Mouse (Mus musculus): ENCODE data around the gene Tsga10ip.

Tsga10ip gene

DNA sequence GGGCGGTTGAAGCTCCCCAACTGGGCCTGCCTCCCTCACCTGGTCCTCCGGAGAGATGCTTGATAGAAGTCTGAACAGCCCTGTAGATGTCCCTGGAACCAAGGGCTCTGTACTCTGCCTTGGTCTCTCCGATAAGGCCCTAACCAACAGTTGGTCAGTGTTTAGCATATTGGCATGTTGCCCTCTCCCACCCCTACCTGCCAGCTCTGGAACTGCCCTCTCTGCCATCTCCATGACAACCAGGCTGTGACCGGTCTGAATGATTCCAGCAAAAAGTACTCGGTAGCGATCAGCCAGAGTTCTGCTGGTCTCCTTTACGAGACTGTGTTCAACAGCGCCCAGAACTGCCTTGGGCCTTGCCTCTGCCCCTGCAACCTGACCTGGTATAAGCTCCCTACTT is at the start of gene Tsga10ip:
TSS of gene Tsga10ip (minus strand) at position 234 of the 400 bp plus-strand sequence.
- no peak for DNase-seq

DNA sequence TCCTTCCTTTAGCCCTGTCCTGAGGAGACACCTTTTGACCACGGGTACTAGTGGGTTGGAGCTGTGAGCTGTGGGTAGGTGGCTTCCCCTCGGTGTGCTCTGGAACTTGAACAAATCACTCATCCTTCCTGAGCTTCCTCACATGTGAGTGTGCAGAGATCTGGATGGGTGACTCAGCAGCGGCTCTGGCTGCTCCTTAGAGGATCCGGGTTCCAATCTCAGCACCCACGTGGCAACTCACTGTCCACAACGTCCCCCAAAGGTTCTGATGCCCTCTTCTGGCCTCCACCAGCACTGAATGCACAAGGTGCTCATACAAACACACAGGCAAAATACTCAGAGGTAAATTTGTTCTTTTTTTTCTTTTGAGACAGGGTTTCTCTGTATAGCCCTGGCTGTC is 49.4 kb upstream of the Tsga10ip start:
- DNase-seq: no peak

DNA sequence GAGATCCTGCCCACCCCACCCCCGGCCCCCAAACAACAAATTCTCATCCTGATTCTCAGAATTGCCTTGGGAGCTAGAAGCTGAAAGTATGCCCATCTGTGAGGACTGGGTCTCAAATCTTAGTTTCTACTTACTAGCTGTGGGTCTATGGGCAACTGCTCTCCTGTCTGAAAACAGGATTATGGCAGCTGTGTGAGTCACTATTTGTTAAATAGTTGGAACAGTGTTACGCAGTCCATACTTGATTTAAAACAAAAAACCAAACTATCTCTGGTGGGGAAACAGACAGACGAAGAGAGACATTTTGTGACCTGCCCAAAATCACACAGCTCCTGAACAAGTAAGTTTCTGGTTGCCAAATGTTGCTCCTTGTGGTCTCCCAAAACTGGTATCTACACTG is 47.3 kb upstream of the Tsga10ip start:
- no peak for DNase-seq

DNA sequence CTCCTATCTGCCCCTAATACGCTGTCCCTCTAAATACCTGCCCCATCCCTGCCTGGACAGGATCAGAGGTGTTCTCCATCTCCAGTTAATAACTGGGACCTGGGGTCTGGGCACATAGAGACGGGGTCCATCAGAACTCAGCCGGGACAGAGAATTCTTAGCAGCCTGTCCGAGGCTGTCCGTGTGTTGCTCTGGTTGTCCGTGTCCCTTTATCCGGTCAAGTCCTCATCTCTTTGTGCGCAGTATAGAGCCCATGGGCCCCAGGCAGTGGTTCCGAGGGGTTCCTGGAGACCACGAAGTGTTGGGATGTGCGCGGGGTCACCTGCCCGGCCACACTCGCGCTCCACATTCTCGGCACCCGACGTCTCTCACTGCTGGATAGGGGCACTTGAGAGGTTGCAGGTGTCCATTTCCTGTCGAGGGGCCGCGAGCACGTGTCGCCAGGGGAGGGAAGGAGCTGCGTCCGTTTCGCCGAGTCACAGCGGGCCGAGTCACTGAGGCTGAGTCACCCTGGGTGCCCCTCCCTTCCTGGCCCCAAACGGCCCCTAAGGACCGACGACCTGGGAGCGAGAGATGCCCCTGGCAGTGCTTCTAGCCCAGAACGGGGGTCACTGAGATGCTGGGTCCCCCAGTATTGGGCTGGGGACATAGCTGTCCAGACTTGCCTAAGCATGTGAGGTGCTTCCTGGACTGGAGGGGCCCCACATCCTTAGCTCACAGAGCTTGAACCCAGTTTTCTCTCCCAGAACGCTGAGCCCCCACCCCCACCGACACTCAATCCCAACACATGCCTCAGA is 46.2 kb upstream of the Tsga10ip start:
- no peak for DNase-seq

DNA sequence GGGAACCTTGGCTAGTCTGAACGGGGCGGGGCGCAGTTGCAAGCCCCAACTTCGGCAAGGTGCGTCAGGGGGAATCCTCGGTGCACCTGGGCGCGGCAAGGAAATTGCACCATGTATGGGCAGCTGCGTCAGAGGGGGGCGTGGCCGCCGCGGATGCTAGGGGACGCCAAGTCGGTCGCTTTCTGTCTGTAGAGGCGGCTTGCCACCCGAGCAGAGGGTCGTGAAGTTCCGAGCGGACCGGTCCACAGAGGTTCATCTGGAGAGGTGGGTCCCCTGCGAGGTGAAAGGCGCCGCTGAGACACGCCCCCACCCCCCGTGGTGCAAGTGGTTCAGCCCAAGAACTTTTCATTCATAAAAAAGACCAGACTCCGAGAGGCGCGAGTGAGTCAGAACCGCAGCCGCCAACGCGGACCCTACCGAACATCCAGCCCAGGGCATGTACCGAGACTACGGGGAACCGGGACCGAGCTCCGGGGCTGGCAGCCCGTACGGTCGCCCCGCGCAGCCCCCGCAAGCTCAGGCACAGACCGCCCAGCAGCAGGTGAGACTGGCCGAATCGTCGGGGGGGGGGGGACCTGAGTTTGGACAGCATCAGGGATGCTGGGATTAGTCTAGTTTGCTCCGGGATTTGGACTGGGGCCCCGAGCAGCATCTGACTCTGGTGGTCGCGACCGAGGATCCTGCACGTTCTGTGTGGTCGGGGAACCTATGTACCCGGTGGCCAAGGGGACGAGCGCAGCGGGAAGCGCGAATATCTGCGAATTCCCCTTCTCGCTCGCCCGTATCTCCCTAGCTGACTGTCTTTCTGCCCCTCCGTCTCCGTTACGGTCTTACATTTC is 45.4 kb upstream of the Tsga10ip start, which contains the start of gene Fosl1:
TSS of gene Fosl1 (plus strand) at position 33 of the 839 bp plus-strand sequence.
- peak; percentile 57 for DNase-seq

DNA sequence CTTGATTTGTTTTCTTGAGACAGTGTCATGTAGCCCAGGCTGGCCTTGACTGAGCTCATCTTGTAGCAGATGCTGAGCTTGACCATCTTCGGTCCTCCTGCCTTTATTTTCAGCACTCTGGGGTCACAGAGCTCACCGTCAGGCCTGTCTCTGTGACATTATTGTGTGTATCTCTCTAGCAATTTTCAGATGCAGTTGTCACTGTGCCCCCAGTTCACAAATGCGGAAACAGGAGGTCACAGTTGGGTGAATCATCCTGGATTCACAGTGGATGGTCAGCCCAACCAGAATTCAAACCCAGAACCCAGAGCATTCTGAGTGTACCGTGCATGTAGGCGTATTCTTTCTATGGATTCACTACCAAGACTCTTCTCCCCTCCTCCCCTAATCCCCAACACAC is 43.4 kb upstream of the Tsga10ip start:
- no peak for DNase-seq

DNA sequence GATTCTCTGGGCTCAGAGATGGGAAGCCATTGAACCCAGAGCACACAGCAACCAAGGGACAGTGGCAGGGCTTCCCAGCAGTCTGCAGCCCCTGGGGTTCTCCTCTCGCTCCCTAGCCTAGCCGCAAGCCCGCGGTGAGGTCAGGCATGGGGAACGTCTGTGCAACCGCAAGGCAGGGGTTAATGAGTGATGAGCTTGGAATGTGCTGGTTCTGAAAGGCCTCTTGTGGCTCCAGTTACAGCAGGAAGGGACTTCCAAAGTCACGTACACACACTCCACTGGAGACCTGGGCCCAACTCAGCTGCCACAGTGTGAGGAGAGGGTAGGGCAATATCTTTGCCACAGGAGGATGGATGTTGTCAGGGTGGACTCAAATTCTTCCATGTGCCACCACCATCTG is 42.6 kb upstream of the Tsga10ip start:
- no peak for DNase-seq

DNA sequence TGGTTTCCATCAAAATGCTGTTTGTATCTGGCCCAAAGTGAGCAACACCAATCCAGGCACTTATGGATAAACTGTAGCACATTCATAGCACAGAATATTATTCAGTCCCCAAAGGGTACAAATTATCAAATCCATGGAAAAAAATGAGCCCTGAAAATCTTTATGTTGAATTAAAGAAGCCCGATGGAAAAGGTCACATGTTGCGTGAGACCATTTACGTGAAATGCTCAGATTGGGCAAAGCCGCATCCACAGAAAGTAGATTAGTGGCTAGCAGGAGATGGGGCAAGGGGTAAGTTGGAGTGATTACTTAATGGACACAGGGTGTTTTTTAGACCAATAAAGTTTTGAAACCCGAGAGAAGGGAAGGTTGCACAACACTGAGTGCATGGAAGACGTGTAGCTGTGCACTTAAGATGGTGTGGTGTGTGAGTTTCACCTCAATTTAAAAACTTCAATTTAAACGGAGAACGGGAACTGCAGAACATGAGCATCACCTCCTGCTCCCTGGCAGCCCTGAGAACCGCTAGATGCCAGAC is 42.1 kb upstream of the Tsga10ip start:
- no peak for DNase-seq

DNA sequence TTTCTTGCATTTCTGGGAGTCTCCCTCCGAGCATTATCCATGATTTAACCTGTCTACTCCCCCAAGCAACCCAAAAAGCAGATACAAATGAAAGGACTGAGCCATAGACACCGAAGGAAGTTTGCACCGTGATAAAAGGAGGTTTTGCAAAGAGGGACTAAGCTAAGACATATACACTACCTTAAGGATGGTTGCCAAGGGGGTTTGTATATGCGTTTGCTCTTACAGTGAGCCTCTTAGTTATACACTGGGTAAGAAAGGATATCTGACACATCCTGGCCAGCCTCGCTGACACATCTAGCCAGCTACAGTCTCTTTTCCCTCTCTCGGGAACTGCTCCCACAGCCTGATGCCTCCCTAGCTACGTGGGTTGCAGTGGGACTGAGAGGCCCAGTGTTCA is 31.6 kb upstream of the Tsga10ip start:
- DNase-seq: no peak

DNA sequence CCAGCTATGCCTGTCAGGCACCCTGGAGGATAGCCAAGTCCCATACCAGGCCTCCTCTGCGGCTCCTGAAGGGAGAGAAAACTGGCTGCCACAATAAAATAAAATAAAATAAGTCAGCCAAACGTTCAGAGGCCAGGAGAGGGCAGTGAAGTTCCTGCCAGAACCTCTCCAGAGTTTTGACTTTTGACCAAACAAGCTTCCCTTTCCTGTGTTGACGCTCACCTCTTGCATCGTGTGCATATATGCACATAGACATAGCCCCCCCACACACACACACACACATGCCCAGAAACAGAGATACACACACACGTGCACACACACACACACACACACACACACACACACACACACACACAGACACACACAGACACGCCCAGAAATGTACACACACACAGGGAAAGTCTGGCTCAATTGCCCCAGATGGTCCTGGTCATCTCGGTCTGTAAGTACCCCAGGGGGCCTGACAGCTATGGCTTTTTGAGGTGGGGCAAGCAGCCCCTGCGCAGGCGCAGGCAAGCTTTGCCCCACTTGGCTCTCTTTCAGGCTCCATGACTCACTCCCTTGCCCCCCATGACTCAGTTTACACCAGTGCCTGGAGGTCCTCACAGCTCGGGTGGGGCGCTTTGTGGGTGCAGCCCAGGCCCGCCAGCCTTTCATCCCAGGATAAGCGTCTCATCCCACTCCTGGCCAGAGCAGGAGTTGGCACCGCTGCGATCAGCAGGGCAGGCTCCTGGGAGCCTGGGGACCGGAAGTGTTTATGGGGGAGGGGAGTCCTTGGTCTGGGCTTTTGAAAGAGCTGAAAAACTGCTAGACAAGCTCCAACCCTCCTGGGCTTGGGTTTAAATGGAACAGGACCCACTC is 30.9 kb upstream of the Tsga10ip start:
- DNase-seq: peak; percentile 37

DNA sequence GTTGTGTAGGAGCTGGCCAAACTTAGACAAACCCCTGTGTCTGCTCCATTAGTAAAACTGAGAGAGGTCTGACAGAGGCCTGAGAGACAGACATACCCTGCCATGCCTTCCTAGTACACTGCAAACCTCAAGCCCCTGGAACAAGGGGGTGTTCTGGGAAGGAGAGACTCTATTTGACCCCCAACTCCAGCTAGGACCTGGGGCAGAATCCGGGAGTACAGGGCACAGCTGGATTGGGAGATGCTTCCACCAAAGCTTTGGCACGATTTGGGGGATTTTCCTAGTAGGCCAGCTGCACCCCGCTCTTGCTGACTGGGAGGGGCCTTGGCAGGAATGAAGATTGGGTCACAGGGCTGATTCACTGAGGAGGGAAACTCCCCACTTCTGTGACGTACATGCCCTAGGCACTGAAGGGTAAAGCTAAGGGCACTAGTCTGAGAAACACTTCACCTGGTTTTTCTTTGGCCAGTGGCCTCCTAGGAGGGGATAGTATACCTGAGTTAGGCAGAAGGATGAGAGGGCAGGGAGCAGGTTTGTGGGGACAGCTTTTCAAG is 29.7 kb upstream of the Tsga10ip start:
- DNase-seq: no peak

DNA sequence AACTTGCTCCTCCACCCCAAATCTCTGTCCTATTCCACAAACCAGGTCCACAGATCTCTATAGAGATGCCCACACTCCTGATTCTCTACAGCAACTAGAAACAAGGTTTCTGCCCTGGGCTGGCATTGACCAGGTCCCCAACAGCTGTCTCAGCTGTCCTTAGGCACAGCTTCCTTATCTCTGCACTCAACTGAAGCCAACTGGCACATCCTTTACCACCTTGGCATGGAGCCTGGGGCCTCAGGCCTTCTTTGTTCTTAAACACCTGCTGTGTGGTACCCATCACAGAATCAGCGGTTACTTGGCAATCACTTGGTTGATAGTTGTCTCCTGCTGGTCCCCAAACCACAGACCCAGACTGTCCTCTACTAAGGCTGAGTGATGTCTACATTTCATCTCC is 28.1 kb upstream of the Tsga10ip start:
- no peak for DNase-seq

DNA sequence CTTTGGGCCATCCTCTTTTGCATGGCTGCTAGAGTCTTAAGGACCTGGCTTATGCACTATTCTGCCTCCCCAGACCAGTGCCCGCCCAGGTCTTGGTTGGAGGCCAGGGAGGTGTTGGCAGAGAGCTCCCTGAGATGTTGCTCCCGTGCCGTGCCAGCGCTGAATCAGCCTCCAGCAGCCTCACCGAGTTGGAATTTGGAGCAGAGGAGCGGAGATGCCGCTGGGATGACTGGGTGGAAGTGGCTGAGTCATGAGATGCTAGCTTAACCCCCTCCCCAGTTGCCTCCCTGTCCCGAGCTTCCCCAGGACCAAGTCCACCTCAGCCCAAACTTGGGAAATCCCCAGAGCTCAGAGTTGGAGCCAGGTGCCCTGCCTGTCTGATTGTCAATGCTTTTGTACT is 27.5 kb upstream of the Tsga10ip start:
- DNase-seq: peak; percentile 61

DNA sequence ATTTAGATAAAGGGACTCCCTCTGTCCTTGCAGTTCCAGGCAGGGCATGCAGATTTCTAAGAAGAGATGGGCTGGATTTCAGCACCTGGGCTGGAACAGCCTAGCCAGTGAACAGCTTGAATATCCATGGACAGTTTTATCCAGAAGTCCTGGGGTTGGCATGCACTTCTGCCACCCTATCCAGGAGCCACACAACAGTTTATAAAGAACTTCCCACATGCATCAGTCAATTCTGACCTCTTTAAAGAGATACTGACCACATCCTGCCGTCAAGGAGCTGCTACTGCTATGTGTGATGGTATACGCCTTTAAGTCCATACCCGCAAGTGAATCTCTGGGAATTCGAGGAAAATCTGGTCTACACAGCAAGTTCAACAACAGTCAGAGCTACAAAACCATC is 26.9 kb upstream of the Tsga10ip start:
- DNase-seq: no peak

DNA sequence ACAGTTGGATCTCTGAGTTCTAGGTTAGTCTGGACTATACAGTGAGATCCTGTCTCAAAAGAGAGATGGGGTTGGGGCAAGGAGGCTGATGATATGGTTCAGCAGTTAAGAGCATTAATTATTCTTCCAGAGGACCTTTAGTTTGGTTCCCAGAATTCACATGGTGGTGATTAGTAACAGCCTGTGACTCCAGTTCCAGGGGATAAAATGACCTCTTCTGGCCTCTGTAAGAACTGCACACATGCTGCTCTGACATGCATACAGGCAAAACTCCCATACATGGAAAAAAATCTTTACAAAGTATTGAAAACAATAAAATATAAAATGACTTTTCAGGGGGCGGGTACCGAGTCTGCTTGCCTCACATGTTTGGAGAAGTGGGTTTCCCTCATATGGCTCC is 25.8 kb upstream of the Tsga10ip start:
- DNase-seq: no peak

DNA sequence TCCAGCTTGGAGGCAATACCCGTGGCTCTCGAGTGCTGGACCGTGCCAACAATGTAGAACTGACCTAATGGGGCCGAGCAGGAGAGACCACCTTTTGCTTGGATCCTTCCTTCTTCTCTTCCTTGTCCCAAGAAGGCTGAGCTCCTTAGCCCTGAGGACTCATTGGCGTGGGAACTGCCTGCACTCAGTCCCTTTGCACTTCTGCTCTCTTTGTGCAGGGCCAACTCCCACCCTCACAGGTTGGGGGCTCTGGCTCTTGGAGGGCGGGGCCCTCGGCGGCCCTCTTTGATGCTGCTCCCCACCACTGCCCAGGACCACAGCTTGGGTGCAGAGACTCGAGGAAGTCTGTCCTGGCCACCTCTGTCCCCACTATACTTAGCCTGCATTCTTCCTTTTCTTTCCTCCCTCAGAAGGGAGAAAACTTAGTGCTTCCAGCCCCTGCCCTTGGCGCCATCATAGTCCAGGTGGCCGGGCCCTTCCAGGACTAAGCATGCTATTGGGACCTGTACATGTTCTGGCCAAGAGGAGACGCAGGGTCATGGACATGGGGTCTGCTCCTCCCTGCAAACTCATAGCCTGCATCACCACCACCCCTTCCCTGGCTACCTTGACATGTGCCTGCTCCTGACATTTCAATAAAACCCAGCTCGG is 24.4 kb upstream of the Tsga10ip start:
- DNase-seq: no peak

DNA sequence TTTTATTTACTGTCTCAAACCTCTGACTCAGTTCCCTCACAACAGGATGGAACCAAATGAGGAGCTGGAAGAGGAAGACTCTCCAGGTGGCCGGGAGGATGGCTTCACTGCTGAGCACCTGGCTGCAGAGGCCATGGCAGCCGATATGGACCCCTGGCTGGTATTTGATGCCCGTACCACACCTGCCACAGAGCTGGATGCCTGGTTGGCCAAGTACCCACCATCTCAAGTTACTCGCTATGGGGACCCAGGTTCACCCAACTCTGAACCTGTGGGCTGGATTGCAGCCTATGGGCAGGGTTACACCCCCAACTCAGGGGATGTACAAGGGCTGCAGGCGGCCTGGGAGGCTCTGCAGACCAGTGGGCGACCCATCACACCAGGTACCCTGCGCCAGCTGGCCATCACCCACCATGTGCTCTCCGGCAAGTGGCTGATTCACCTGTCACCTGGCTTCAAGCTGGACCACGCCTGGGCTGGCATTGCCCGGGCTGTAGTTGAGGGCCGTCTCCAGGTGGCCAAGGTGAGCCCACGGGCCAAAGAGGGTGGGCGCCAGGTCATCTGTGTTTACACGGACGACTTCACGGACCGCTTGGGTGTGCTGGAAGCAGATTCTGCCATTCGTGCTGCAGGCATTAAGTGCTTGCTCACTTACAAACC is 23.7 kb upstream of the Tsga10ip start:
- peak; percentile 50 for DNase-seq

DNA sequence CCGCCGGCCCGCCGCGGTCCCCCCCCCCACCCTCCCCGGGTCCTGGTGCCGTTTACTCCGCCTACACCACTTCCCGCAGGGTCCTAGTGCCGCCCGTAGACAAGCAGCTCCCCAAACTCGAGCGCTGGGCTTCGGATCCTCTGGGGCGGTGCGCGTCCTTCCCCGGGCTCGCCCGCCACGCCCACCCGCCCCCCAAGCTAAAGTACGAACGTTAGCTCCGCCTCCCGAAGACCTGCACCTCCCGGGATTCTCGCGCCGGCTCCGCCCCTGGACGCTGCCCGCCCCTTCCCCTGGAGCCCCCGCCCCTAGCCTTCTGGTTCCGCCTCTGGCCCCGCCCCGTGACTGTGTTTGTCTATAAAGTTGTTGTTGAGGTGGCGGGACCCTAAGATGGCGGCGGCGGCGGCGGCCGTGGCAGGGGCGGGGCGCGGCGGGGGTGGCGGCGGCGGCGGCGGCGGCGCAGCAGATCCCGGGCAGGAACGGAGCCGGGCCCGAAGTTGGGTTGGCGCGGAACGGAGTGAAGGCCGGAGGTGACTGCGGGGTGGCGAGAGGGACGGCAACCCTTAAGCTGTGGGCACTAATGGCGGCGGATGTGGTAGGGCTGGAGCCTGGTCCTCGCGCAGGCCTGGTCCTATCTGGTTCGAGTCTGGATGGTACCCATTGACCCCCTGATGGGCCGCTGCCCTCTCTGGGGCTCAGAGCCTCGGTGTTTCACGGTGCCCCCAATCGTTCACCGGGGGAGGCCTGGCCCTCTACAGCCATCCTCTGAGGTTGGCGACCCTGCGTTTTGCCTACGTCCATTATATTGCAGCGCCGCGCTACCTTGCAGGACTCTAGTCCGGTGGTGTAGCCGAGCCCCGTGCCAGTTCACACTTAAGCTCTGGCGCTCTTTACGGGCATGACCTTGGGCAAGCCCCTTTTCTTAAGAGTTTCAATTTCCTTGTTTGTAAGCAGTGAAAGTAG is 22.7 kb upstream of the Tsga10ip start, which contains the start of the genes Drap1 and AI837181:
TSS of gene Drap1 (minus strand) at position 198 of the 960 bp plus-strand sequence.
TSS of gene AI837181 (plus strand) at position 363 of the 960 bp plus-strand sequence.
- peak; percentile 90 for DNase-seq

DNA sequence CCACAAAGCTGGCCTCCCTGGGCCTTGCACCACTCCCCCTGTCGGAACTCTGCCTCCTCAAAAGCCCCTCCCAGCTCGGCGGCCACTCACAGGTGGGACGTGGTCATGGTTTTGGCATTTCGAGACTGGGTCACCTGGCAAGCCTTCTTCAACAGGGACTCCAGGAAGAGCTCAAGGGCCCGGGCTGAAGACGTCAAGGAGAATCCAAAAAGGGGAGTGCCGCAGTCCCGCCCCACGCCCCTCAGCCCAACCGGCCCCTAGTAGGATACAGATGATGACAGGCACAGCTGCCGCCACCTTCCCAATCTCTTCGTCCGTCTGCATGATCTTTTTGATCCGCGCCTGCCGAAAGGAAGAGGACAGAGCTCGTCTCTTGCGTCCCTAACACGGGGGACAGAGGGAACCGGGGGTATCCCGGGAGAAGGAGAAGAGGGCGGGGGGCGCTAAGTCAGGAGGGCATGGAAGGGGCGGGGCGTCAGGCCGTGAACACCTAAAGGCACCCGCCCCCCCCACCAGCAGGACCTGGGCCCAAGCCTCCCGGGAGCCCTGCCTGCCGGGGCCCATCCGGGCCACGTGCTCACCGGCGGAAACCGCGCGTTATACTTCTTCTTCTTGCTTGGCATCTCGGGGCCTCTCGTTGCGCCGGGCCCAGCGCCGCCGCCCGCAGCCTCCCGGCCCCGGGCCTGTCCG is 21.9 kb upstream of the Tsga10ip start:
- DNase-seq: peak; percentile 79
